Comparison of ENCODE assay signal across 8 mouse cellular contexts in genomic region chr2:14602788-14603187, GRCm38 (mm10). TPM values are rescaled to one million over a fixed set of nuclear protein-coding genes. Genes with fewer than 3 reads are reported as not detected.
DNase-seq lines count a peak whose midpoint lies in the region; ATAC-seq and TF ChIP-seq lines count a peak whose summit lies in the region.

Gene Cacnb2, plus strand, starts transcription at chr2:14603088.

- peak within 1 kb of the TSS; percentile 89 for H3K9ac ChIP-seq in heart, embryonic 16.5 days (ENCODE audit: low read length)
- peak within 1 kb of the TSS; percentile 79 for H3K9ac ChIP-seq in stomach, embryonic 16.5 days (ENCODE audit: low read length)

- no peak for TF ChIP-seq CTCF in kidney, adult 2 months (conservative IDR thresholded peaks at IDR 0.05; ENCODE audit: insufficient read depth, insufficient read length, low read depth, low read length)

- H3K36me3 ChIP-seq in kidney, adult 2 months (ENCODE audit: control insufficient read depth, insufficient read depth, low read length), result no peaks in the 10 kb centered on the region
- no peaks in the 10 kb centered on the region for H3K36me3 ChIP-seq in heart, embryonic 16.5 days (ENCODE audit: control insufficient read depth, insufficient read depth)
- no peaks in the 10 kb centered on the region for H3K36me3 ChIP-seq in limb, embryonic 10.5 days
- H3K36me3 ChIP-seq in stomach, embryonic 16.5 days (ENCODE audit: control insufficient read depth, insufficient read depth, low read length), result no peaks in the 10 kb centered on the region

- ATAC-seq in heart, embryonic 16.5 days (replicated peaks; ENCODE audit: extremely low read depth, insufficient read depth, low FRiP score), result no peak
- ATAC-seq in stomach, embryonic 16.5 days (ENCODE audit: insufficient read depth, low FRiP score), result no peak

- no peak for DNase-seq in kidney, adult 2 months
- no peak for DNase-seq in kidney, adult 18-20 months
- DNase-seq in adrenal gland, postnatal 25 days, result no peak
- no peak for DNase-seq in limb, embryonic 10.5 days (ENCODE audit: low spot score)
- DNase-seq in frontal cortex, postnatal 25 days (ENCODE audit: low spot score in 2 of 2), result no peak
- DNase-seq in thymus, postnatal 14 days, result no peak

- no peaks in the 10 kb centered on the region for H3K4me1 ChIP-seq in kidney, adult 2 months (ENCODE audit: control insufficient read depth, insufficient read depth, low read length)
- H3K4me1 ChIP-seq in heart, embryonic 16.5 days (ENCODE audit: control insufficient read depth, insufficient read depth, low read length), result peaks cover 7% of the 10 kb centered on the region
- H3K4me1 ChIP-seq in limb, embryonic 10.5 days, result peaks cover 18% of the 10 kb centered on the region
- peaks cover 8% of the 10 kb centered on the region for H3K4me1 ChIP-seq in stomach, embryonic 16.5 days (ENCODE audit: control insufficient read depth, insufficient read depth, low read length)

- H3K27ac ChIP-seq in kidney, adult 2 months (ENCODE audit: insufficient read depth, low read depth, low read length), result peak within 1 kb of the TSS; percentile 13
- H3K27ac ChIP-seq in heart, embryonic 16.5 days (ENCODE audit: low read length), result peak within 1 kb of the TSS; percentile 97
- peak within 1 kb of the TSS; percentile 91 for H3K27ac ChIP-seq in limb, embryonic 10.5 days
- peak within 1 kb of the TSS; percentile 63 for H3K27ac ChIP-seq in stomach, embryonic 16.5 days (ENCODE audit: low read length)

- no peaks in the 10 kb centered on the region for H3K9me3 ChIP-seq in heart, embryonic 16.5 days (replicated peaks; ENCODE audit: control insufficient read depth, low read length)
- H3K9me3 ChIP-seq in limb, embryonic 10.5 days (replicated peaks), result no peaks in the 10 kb centered on the region
- no peaks in the 10 kb centered on the region for H3K9me3 ChIP-seq in stomach, embryonic 16.5 days (replicated peaks; ENCODE audit: control insufficient read depth, low read length)

- H3K4me2 ChIP-seq in heart, embryonic 16.5 days (ENCODE audit: low read depth, low read length), result peak within 1 kb of the TSS; percentile 72
- H3K4me2 ChIP-seq in stomach, embryonic 16.5 days (ENCODE audit: low read depth, low read length), result peak within 1 kb of the TSS; percentile 87

- TF ChIP-seq POLR2A in kidney, adult 2 months (IDR thresholded peaks at IDR 0.05; ENCODE audit: low read depth, low read length), result no peak

- H3K27me3 ChIP-seq in kidney, adult 2 months (replicated peaks; ENCODE audit: control insufficient read depth, insufficient read depth, low read length), result no peaks in the 10 kb centered on the region
- no peaks in the 10 kb centered on the region for H3K27me3 ChIP-seq in heart, embryonic 16.5 days (ENCODE audit: control insufficient read depth, insufficient read depth, low read length)
- H3K27me3 ChIP-seq in limb, embryonic 10.5 days (ENCODE audit: low read depth, poor library complexity, severe bottlenecking), result peaks cover 34% of the 10 kb centered on the region
- no peaks in the 10 kb centered on the region for H3K27me3 ChIP-seq in stomach, embryonic 16.5 days (ENCODE audit: control insufficient read depth, insufficient read depth, low read length)

- 68% methylated on average over 3 of the region's 3 CpGs for WGBS in kidney, adult 2 months
- WGBS in heart, embryonic 16.5 days, result 44% methylated on average over 3 of the region's 3 CpGs
- 77% methylated on average over 3 of the region's 3 CpGs for WGBS in limb, embryonic 10.5 days
- 36% methylated on average over 3 of the region's 3 CpGs for WGBS in stomach, embryonic 16.5 days

- peak within 1 kb of the TSS; percentile 62 for H3K4me3 ChIP-seq in kidney, adult 2 months (ENCODE audit: insufficient read depth, low read depth, low read length)
- peak within 1 kb of the TSS; percentile 81 for H3K4me3 ChIP-seq in heart, embryonic 16.5 days (ENCODE audit: low read length)
- H3K4me3 ChIP-seq in limb, embryonic 10.5 days, result peak within 1 kb of the TSS; percentile 60
- H3K4me3 ChIP-seq in stomach, embryonic 16.5 days (replicated peaks; ENCODE audit: low read length), result peak within 1 kb of the TSS; percentile 66

RNA-seq across cellular contexts. Expression of gene Cacnb2, which starts in this region (rescaled TPM):
- 1.4 and 1.6 TPM in 2 replicates for polyA plus RNA-seq in kidney, adult 2 months (2012; rRNA removed)
- total RNA-seq in adrenal gland, postnatal 25 days (2021), result 61.9 and 68.9 TPM in 2 replicates
- 10.7 and 12.9 TPM in 2 replicates for polyA plus RNA-seq in heart, embryonic 16.5 days (2015; fragmentation: Nextera tagmentation; extraction: Ambion mirVana)
- polyA plus RNA-seq in limb, embryonic 10.5 days (2016; fragmentation: Nextera tagmentation; extraction: Ambion mirVana), result 2.1 and 2.5 TPM in 2 replicates
- 3.1 and 3.3 TPM in 2 replicates for polyA plus RNA-seq in stomach, embryonic 16.5 days (2015; fragmentation: Nextera tagmentation; extraction: Ambion mirVana)

Comparison
In these comparisons a context has a peak if more than half of its experiments do, and no peak if none do; other contexts are left out.
1. H3K27ac ChIP-seq: peak in every context shown above with its lines; median percentile 97 in heart, embryonic 16.5 days; 91 in limb, embryonic 10.5 days; 63 in stomach, embryonic 16.5 days; 13 in kidney, adult 2 months.